Mouse (Mus musculus): Measurements from ENCODE around the gene Vipr1.

The Vipr1 gene

GRCm38 (mm10) chr9:121719347-121720331, 77.1 kb downstream of the Vipr1 start:
- DNase-seq (ENCODE audit: low spot score), result peak; percentile 46
